Mouse (Mus musculus): ENCODE data around the gene Krtap26-1. TPM values are rescaled to one million over a fixed set of nuclear protein-coding genes. Genes with fewer than 3 reads are reported as not detected.

The Krtap26-1 gene
- polyA plus RNA-seq, 1 experiment from 2014 or later, result 2.0 TPM

DNA sequence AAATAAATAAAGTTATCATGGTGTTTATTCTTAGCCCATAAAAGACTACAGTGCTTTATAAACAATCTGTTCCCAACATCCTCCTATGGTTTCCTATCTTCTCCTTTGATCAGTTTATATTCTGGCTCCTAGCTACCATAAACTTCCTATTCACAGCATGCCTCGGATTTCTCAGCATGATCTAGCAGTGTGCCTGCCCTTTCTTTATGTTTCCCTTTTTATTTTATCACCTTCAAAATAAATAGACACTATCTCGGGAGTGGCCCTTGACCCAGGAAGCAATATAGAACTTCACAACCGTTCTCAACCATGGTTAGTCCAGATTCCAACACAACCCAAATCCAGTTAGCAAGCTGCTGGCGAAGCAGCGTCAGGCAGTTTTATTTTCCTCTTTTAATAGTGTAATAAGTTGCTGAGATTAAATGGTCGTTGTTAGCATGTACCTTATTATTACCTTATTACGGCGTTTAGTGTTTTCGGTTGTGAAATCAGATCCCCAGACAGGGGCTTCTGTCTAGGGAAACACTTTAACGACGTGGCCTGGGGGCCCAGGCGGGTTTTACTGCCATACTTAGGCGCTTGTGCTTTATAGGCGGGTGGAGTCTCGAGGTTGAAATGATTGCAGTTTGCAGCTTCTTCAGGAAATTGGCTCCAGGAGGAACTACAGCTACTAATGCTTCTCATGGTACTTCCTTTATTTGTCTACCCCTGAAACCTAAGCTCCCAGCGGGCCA is 47.9 kb downstream of the Krtap26-1 start:
- Histone ChIP-seq H3K36me3 (ENCODE audit: control insufficient read depth, insufficient read depth) (no peaks in the 10 kb centered on the region), H3K9ac (ENCODE audit: low read depth, low read length) (peak overlapping the region; percentile 2; the same call in 1 of the 2 replicates), H3K4me2 (replicated peaks; ENCODE audit: low read depth) (peak overlapping the region; percentile 52), H3K9me3 (ENCODE audit: control insufficient read depth) (no peaks in the 10 kb centered on the region), H3K4me1 (replicated peaks; ENCODE audit: control insufficient read depth, insufficient read depth, low read length) (peaks cover 7% of the 10 kb centered on the region; the same call in 1 of the 2 replicates), H3K27me3 (replicated peaks; ENCODE audit: control insufficient read depth, insufficient read depth, low read length) (no peaks in the 10 kb centered on the region), H3K4me3 (ENCODE audit: low read depth, low read length) (peak overlapping the region; percentile 1; the same call in 1 of the 2 replicates), H3K27ac (ENCODE audit: low read depth, low read length) (peak overlapping the region; percentile 84)
- peak; percentile 97 for ATAC-seq
- TF ChIP-seq CTCF (IDR thresholded peaks at IDR 0.05; ENCODE audit: low read depth), result no peak
- 18% methylated on average over 16 of the region's 16 CpGs for WGBS

Other genes with a start within 250 kb of the Krtap26-1 start
- gene Cldn17, start 140.8 kb downstream of the Krtap26-1 start, polyA plus RNA-seq (2015; fragmentation: Nextera tagmentation; extraction: Ambion mirVana), result not detected in 2 replicates
- gene Cldn8, start 84.6 kb downstream of the Krtap26-1 start, polyA plus RNA-seq (2015; fragmentation: Nextera tagmentation; extraction: Ambion mirVana), result 48.9 and 56.8 TPM in 2 replicates
- not detected in 2 replicates for gene Krtap24-1, start 35.5 kb downstream of the Krtap26-1 start, polyA plus RNA-seq (2015; fragmentation: Nextera tagmentation; extraction: Ambion mirVana)
- not detected in 2 replicates for gene 2310079G19Rik, start 20.1 kb downstream of the Krtap26-1 start, polyA plus RNA-seq (2015; fragmentation: Nextera tagmentation; extraction: Ambion mirVana)
- gene Krtap27-1, start 23.9 kb upstream of the Krtap26-1 start, polyA plus RNA-seq (2015; fragmentation: Nextera tagmentation; extraction: Ambion mirVana), result not detected in 2 replicates
- gene 2310061N02Rik, start 60.2 kb upstream of the Krtap26-1 start, polyA plus RNA-seq (2015; fragmentation: Nextera tagmentation; extraction: Ambion mirVana), result not detected in 2 replicates
- gene Krtap13-1, start 81.1 kb upstream of the Krtap26-1 start, polyA plus RNA-seq (2015; fragmentation: Nextera tagmentation; extraction: Ambion mirVana), result not detected in 2 replicates
- gene Krtap13, start 103.8 kb upstream of the Krtap26-1 start, polyA plus RNA-seq (2015; fragmentation: Nextera tagmentation; extraction: Ambion mirVana), result not detected in 2 replicates
- not detected in 2 replicates for gene 2310034C09Rik, start 111.1 kb upstream of the Krtap26-1 start, polyA plus RNA-seq (2015; fragmentation: Nextera tagmentation; extraction: Ambion mirVana)
- not detected in 2 replicates for gene 2310057N15Rik, start 126.4 kb upstream of the Krtap26-1 start, polyA plus RNA-seq (2015; fragmentation: Nextera tagmentation; extraction: Ambion mirVana)
- not detected in 2 replicates for gene Gm5965, start 130.1 kb upstream of the Krtap26-1 start, polyA plus RNA-seq (2015; fragmentation: Nextera tagmentation; extraction: Ambion mirVana)
- not detected in 2 replicates for gene Gm20741, start 164.4 kb upstream of the Krtap26-1 start, polyA plus RNA-seq (2015; fragmentation: Nextera tagmentation; extraction: Ambion mirVana)
- not detected in 2 replicates for gene Krtap15, start 172.4 kb upstream of the Krtap26-1 start, polyA plus RNA-seq (2015; fragmentation: Nextera tagmentation; extraction: Ambion mirVana)
- not detected in 2 replicates for gene Krtap14, start 178.3 kb upstream of the Krtap26-1 start, polyA plus RNA-seq (2015; fragmentation: Nextera tagmentation; extraction: Ambion mirVana)
- gene Krtap19-1, start 221.6 kb upstream of the Krtap26-1 start, polyA plus RNA-seq (2015; fragmentation: Nextera tagmentation; extraction: Ambion mirVana), result not detected in 2 replicates
- gene Krtap19-2, start 226.5 kb upstream of the Krtap26-1 start, polyA plus RNA-seq (2015; fragmentation: Nextera tagmentation; extraction: Ambion mirVana), result not detected in 2 replicates
- gene Krtap19-3, start 230.2 kb upstream of the Krtap26-1 start, polyA plus RNA-seq (2015; fragmentation: Nextera tagmentation; extraction: Ambion mirVana), result not detected in 2 replicates
- not detected in 2 replicates for gene Krtap19-4, start 237.3 kb upstream of the Krtap26-1 start, polyA plus RNA-seq (2015; fragmentation: Nextera tagmentation; extraction: Ambion mirVana)
- not detected in 2 replicates for gene Krtap19-5, start 248.7 kb upstream of the Krtap26-1 start, polyA plus RNA-seq (2015; fragmentation: Nextera tagmentation; extraction: Ambion mirVana)